Mouse (Mus musculus): ENCODE measurements at regions not wholly inside any gene's neighbourhood (a gene's known extent, or its start where the extent isn't known, plus 50 kb on each side); places are given as distances from the start of the nearest gene placed in this dataset.

DNA sequence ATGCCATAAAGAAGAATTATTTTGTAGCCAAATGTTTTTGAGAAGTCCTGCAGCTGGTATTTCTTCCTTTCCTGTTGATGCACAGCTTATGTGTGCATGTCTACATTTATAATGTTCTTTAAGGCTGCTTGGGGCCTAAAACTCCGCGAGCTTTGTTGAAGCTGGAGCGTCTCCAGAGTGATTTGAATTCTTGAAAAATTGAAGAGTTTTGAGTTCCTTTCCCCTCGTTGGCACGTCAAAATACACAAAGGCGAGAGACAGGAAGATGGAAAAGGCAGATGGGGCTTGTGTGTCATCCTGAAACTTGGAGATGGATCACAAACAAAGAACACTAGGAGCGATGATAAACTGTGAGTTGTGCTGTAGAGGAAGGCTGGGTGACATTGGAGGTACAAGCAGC lies 246.2 kb upstream of the Eef2kmt start:
- TF ChIP-seq CTCF (IDR thresholded peaks at IDR 0.05; ENCODE audit: low read depth) (no peak), EP300 (IDR thresholded peaks at IDR 0.05; ENCODE audit: low read depth) (no peak)

Measured in liver, embryonic 14.5 days (tissue).